Mouse (Mus musculus): ENCODE measurements around the gene Eps8l1. TPM values are rescaled to one million over a fixed set of nuclear protein-coding genes. Genes with fewer than 3 reads are reported as not detected.

The Eps8l1 gene
- polyA plus RNA-seq, 1 experiment from 2014 or later: 25.2 TPM

- no peaks in the 10 kb centered on the region for H3K9me3 ChIP-seq (ENCODE audit: control insufficient read depth, low read length)
- no peaks in the 10 kb centered on the region for H3K27me3 ChIP-seq (ENCODE audit: control insufficient read depth, insufficient read depth, low read length)
- 0 out of 2 replicates have a peak overlapping the region, but pooled peaks have one; percentile 86 for H3K27ac ChIP-seq (replicated peaks)
- peaks cover 31% of the 10 kb centered on the region for H3K36me3 ChIP-seq (ENCODE audit: control insufficient read depth, insufficient read depth, low read length)
- no peaks in the 10 kb centered on the region; the same call in 1 of the 2 replicates for H3K4me1 ChIP-seq (replicated peaks; ENCODE audit: control insufficient read depth, insufficient read depth)
- TF ChIP-seq CTCF (IDR thresholded peaks at IDR 0.05; ENCODE audit: low read depth): peak; percentile 81
- TF ChIP-seq EP300 (optimal IDR thresholded peaks at IDR 0.05): no peak
- no peak overlapping the region; the same call in 1 of the 2 replicates for H3K4me2 ChIP-seq (replicated peaks; ENCODE audit: low read depth)
- no peak overlapping the region for H3K4me3 ChIP-seq (ENCODE audit: low read depth, low read length)
- peak; percentile 70 for DNase-seq (ENCODE audit: low spot score)
- peak; percentile 5; the same call in 1 of the 2 replicates for ATAC-seq (ENCODE audit: low FRiP score, low TSS enrichment)
- H3K9ac ChIP-seq (ENCODE audit: low read length): no peak overlapping the region
- 24% methylated on average over 6 of the region's 6 CpGs for WGBS
Measured at GRCm38 (mm10) chr7:4479674-4480073, 19.2 kb downstream of the Eps8l1 start.

GRCm38 (mm10) chr7:4482281-4482680, 21.8 kb downstream of the Eps8l1 start:
- Histone ChIP-seq H3K4me2 (replicated peaks; ENCODE audit: low read depth) (no peak overlapping the region), H3K4me1 (replicated peaks; ENCODE audit: control insufficient read depth, insufficient read depth) (no peaks in the 10 kb centered on the region; the same call in 1 of the 2 replicates), H3K4me3 (ENCODE audit: low read depth, low read length) (no peak overlapping the region), H3K36me3 (ENCODE audit: control insufficient read depth, insufficient read depth, low read length) (peaks cover 45% of the 10 kb centered on the region), H3K9me3 (ENCODE audit: control insufficient read depth, low read length) (no peaks in the 10 kb centered on the region), H3K27ac (replicated peaks) (no peak overlapping the region), H3K9ac (ENCODE audit: low read length) (no peak overlapping the region), H3K27me3 (ENCODE audit: control insufficient read depth, insufficient read depth, low read length) (no peaks in the 10 kb centered on the region)
- ATAC-seq (ENCODE audit: low FRiP score, low TSS enrichment): no peak
- no peak for DNase-seq (ENCODE audit: low spot score)
- no peak for TF ChIP-seq CTCF (IDR thresholded peaks at IDR 0.05; ENCODE audit: low read depth)
- TF ChIP-seq EP300 (optimal IDR thresholded peaks at IDR 0.05): no peak
- WGBS: 87% methylated on average over 12 of the region's 12 CpGs

- ATAC-seq (ENCODE audit: low FRiP score, low TSS enrichment) (peak; percentile 70), DNase-seq (ENCODE audit: low spot score) (peak; percentile 37)
- Histone ChIP-seq H3K36me3 (ENCODE audit: control insufficient read depth, insufficient read depth, low read length) (peaks cover 17% of the 10 kb centered on the region), H3K4me1 (replicated peaks; ENCODE audit: control insufficient read depth, insufficient read depth) (peaks cover 5% of the 10 kb centered on the region), H3K4me2 (replicated peaks; ENCODE audit: low read depth) (no peak overlapping the region), H3K27me3 (ENCODE audit: control insufficient read depth, insufficient read depth, low read length) (no peaks in the 10 kb centered on the region), H3K9ac (ENCODE audit: low read length) (no peak overlapping the region), H3K27ac (replicated peaks) (peak overlapping the region; percentile 73), H3K9me3 (ENCODE audit: control insufficient read depth, low read length) (no peaks in the 10 kb centered on the region), H3K4me3 (ENCODE audit: low read depth, low read length) (no peak overlapping the region)
- no peak for TF ChIP-seq CTCF (IDR thresholded peaks at IDR 0.05; ENCODE audit: low read depth)
- TF ChIP-seq EP300 (optimal IDR thresholded peaks at IDR 0.05): no peak
- WGBS: 53% methylated on average over 6 of the region's 6 CpGs
Measured at GRCm38 (mm10) chr7:4491308-4491707, 30.8 kb downstream of the Eps8l1 start.

- H3K4me3 ChIP-seq (ENCODE audit: low read depth, low read length): no peak overlapping the region
- H3K9me3 ChIP-seq (ENCODE audit: control insufficient read depth, low read length): no peaks in the 10 kb centered on the region
- TF ChIP-seq CTCF (IDR thresholded peaks at IDR 0.05; ENCODE audit: low read depth) (no peak), EP300 (optimal IDR thresholded peaks at IDR 0.05) (no peak)
- DNase-seq (ENCODE audit: low spot score) (no peak), ATAC-seq (ENCODE audit: low FRiP score, low TSS enrichment) (no peak; the same call in 1 of the 2 replicates)
- no peak overlapping the region for H3K4me2 ChIP-seq (replicated peaks; ENCODE audit: low read depth)
- peaks cover 5% of the 10 kb centered on the region for H3K4me1 ChIP-seq (replicated peaks; ENCODE audit: control insufficient read depth, insufficient read depth)
- H3K27ac ChIP-seq (replicated peaks): peak overlapping the region; percentile 73
- H3K27me3 ChIP-seq (ENCODE audit: control insufficient read depth, insufficient read depth, low read length): no peaks in the 10 kb centered on the region
- WGBS: 73% methylated on average over 13 of the region's 13 CpGs
- H3K36me3 ChIP-seq (ENCODE audit: control insufficient read depth, insufficient read depth, low read length): peaks cover 18% of the 10 kb centered on the region
- 0 out of 2 replicates have a peak overlapping the region, but pooled peaks have one; percentile 18 for H3K9ac ChIP-seq (ENCODE audit: low read length)
Measured at GRCm38 (mm10) chr7:4492284-4493224, 32.1 kb downstream of the Eps8l1 start.

- Histone ChIP-seq H3K4me2 (replicated peaks; ENCODE audit: low read depth) (no peak overlapping the region), H3K27ac (replicated peaks) (no peak overlapping the region), H3K9me3 (ENCODE audit: control insufficient read depth, low read length) (no peaks in the 10 kb centered on the region), H3K36me3 (ENCODE audit: control insufficient read depth, insufficient read depth, low read length) (peaks cover 18% of the 10 kb centered on the region), H3K4me1 (replicated peaks; ENCODE audit: control insufficient read depth, insufficient read depth) (peaks cover 5% of the 10 kb centered on the region), H3K4me3 (ENCODE audit: low read depth, low read length) (no peak overlapping the region), H3K27me3 (ENCODE audit: control insufficient read depth, insufficient read depth, low read length) (no peaks in the 10 kb centered on the region), H3K9ac (ENCODE audit: low read length) (no peak overlapping the region)
- no peak for DNase-seq (ENCODE audit: low spot score)
- 23% methylated on average over 1 of the region's 1 CpGs for WGBS
- TF ChIP-seq CTCF (IDR thresholded peaks at IDR 0.05; ENCODE audit: low read depth): no peak
- no peak for TF ChIP-seq EP300 (optimal IDR thresholded peaks at IDR 0.05)
- no peak for ATAC-seq (ENCODE audit: low FRiP score, low TSS enrichment)
Measured at GRCm38 (mm10) chr7:4493991-4494390, 33.5 kb downstream of the Eps8l1 start.

- no peaks in the 10 kb centered on the region for H3K9me3 ChIP-seq (ENCODE audit: control insufficient read depth, low read length)
- no peak overlapping the region for H3K9ac ChIP-seq (ENCODE audit: low read length)
- no peak overlapping the region for H3K4me2 ChIP-seq (replicated peaks; ENCODE audit: low read depth)
- 93% methylated on average over 3 of the region's 3 CpGs for WGBS
- H3K4me1 ChIP-seq (replicated peaks; ENCODE audit: control insufficient read depth, insufficient read depth): peaks cover 12% of the 10 kb centered on the region
- H3K27ac ChIP-seq (replicated peaks): no peak overlapping the region
- ATAC-seq (ENCODE audit: low FRiP score, low TSS enrichment) (no peak), DNase-seq (ENCODE audit: low spot score) (no peak)
- H3K27me3 ChIP-seq (ENCODE audit: control insufficient read depth, insufficient read depth, low read length): no peaks in the 10 kb centered on the region
- no peak for TF ChIP-seq CTCF (IDR thresholded peaks at IDR 0.05; ENCODE audit: low read depth)
- no peak for TF ChIP-seq EP300 (optimal IDR thresholded peaks at IDR 0.05)
- H3K4me3 ChIP-seq (ENCODE audit: low read depth, low read length): no peak overlapping the region
- peaks cover 18% of the 10 kb centered on the region for H3K36me3 ChIP-seq (ENCODE audit: control insufficient read depth, insufficient read depth, low read length)
Measured at GRCm38 (mm10) chr7:4496468-4496867, 36.0 kb downstream of the Eps8l1 start.

All from stomach, postnatal 0 days (tissue).